Mouse (Mus musculus) gastrocnemius, postnatal 10 days (tissue): Measurements from ENCODE around the gene Acap2. TPM values are rescaled to one million over a fixed set of nuclear protein-coding genes. Genes with fewer than 3 reads are reported as not detected.
A peak's percentile ranks its signal among the peaks of the same experiment; 100 is the strongest.

ENCODE experiments used
- DNase-seq: peaks from one replicate; pipeline ENCODE4 v3.0.0; 2021; ENCODE audit warnings: mixed read lengths
- long read RNA-seq, 2 experiments: library from polyadenylated mRNA; stranded (forward); transcript quantifications; one replicate each; pipeline ENCODE4 v2.0.0; 2021
- total RNA-seq, 2 experiments: library from RNA; stranded (reverse); gene quantifications; 2 replicates each; pipeline ENCODE4 v1.2.3; 2021

Acap2 gene
- total RNA-seq: 10 to 100 TPM; 21.1 to 23.8 TPM
- long read RNA-seq, experiment 1, transcript Acap2-203 (23 exons, 3,414 nt): major isoform, 8 of 14 reads
- long read RNA-seq, experiment 1, partial matches to known transcripts: 3 of 14 reads
- long read RNA-seq, experiment 1, other reads (novel, unspliced or antisense): 3 of 14 reads
- long read RNA-seq, experiment 2, transcript Acap2-203 (23 exons, 3,414 nt): major isoform, 8 of 11 reads
- long read RNA-seq, experiment 2, partial matches to known transcripts: 0 of 11 reads
- long read RNA-seq, experiment 2, other reads (novel, unspliced or antisense): 3 of 11 reads

DNA sequence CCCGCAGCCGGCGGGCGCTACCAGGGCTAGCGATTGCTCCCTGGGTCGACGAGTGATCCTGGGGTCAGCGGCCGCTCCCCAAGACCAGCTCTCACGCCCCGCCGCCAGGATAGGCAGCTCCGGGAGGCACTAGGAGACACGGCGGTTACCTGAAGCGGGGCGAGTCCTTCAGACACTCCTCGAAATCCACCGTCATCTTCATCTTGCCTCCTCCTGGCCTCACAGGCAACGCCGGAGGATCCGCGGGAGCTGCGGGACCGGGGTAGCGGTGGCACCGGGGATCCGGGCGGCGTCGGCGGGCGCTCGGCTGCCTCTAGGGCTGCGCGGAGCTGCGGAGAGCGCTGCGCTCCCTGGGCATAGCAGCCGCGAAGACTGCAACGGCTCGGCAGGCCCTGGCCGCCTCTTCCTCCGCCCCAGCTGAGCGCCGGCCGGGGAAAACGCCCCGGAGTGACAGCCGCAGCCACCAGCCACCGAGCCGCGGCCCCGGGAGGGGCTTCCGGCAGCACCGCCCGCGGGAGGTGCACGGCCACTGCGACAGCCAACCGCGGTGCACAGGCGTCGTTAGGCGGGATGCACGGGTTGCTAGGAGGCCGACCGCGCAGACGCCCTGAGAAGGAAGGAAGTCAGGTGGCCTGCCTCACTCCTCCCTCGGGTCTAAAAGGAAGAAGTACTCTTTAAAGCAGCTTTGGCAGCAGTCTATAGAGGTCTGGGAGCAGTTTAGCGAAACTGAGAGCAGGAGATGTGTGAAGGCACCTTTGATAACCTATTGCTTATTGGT is at the start of gene Acap2:
Acap2 (minus strand) TSS at position 456 of the 778 bp plus-strand sequence.
- peak; percentile 96 for DNase-seq

DNA sequence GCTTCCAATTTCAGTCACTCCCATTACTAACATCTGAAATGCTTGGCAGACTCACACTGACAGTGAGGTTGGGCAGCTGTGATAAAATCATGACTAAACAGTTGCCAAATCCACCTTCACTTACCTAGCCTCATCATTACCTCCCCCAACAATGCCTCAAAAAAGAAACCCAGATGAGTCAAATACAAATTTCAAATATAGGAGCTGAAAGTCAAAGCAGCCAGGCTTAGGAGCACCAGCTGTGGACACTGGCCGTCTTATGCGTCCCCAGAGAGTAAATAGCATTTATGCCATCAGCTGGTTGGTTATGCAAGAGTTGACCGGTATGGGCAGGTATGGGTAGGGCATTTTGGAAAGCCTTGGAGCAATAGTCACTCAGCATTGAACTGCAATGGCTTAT is 48.4 kb upstream of the Acap2 start:
- no peak for DNase-seq

DNA sequence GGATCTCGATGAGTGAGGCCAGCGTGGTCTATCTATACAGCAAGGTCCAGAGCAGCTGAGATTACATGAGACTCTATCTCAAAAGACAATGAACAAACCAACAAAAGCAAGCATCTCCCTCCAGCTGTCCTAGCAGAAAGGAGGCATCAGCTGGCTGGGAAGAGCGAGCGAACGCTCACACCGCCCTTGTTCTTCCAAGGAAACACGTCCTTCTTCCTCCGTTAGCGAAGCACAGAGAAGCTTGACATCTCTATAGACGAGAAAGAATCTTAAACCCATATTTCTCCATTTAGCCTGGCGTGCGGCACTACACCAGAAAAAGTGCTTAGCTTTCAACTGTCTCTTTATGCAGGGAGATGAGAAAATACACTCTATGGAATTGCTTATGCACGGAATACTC is 47.7 kb upstream of the Acap2 start:
- DNase-seq: no peak

DNA sequence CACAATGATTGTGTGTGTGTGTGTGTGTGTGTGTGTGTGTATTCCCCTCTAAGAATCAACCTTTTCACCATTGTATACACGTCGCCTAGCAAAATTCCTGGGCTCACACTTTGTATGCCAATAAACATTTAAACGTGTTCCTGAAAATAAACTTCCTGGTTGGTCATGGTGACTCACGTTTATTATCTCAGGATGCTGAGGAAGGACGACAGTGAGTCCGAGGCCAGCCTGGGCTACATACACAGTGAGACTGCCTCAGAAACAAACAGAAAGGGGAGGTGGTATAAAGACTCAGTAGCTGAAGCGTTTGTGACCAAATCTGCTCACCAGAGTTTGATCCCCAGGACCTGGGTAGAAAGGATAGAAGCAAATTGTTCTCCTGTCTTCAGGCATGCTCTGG is 46.4 kb upstream of the Acap2 start:
- no peak for DNase-seq

DNA sequence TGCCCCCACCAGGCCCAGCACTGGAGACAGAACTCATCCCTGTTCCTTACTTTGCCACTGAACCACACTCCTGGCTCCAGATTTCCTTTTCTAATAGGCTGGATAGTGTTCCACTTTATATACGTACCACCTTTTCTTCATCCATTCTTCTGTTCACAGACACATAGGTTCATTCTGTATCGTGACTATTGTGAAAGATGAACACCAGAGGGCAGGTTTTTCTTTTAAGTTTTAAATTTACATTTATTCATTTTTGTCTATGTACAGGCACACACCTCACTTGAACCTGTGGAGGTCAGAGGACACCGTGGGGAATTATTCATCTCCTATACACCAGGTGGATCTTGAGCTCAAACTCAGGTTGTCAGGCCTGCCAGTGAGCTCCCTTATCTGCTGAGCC is 43.0 kb upstream of the Acap2 start:
- no peak for DNase-seq

DNA sequence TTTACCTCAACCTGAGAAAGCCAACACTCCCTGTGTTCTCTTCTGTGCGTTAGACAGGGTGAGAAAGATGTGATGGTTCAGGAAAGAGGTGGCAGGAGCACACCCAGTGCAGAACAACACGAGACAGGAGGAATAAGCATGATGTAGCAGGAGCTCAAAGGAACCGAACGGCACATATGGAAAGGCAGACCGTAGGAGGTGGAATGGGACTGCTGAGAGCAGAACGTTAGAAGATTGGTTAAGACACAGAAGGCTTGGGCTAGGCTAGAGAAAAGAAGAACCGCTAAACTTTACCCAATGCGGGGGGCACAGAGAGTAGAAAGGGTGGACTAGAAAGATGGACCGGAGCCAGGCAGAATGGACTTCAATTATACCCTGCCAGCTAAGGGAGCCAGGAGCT is 40.4 kb upstream of the Acap2 start:
- no peak for DNase-seq

DNA sequence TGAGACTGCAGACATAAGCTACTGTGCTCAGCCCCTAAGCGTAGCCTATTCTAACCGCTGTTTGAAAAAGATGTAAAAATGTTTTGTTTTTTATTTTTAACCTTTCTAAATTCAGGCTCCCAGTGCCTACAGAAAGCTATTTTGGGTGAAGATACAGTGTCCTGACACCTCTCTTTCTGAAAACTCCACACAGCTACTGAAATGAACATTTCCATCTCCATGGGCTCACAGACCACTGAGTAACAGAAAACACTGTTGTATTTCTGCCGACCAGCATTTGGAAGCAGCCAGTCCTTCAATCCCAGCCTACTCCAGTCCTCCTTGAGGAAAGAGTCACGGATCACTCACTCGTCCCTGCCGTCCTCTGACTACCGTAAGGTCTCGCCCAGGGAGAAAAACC is 39.5 kb upstream of the Acap2 start:
- no peak for DNase-seq

DNA sequence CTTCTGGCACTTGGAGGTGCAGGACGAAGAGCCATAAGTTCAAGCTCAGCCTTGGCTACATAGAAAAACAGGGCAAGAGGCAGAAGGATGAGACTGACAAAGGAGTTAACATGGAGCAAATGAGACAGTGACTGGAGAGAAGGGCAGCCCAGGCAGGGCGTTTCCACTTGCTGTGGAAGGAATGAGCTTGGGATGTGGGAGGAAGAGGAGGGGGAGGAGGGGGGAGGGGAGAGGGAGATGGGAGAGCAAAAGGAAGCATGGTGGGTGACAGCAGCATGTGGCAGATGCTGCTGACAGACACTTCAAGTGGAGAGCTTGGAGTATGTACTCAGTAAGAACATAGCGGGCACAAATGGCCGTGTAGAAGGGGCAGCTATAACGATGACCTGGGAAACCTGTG is 37.2 kb upstream of the Acap2 start:
- no peak for DNase-seq

DNA sequence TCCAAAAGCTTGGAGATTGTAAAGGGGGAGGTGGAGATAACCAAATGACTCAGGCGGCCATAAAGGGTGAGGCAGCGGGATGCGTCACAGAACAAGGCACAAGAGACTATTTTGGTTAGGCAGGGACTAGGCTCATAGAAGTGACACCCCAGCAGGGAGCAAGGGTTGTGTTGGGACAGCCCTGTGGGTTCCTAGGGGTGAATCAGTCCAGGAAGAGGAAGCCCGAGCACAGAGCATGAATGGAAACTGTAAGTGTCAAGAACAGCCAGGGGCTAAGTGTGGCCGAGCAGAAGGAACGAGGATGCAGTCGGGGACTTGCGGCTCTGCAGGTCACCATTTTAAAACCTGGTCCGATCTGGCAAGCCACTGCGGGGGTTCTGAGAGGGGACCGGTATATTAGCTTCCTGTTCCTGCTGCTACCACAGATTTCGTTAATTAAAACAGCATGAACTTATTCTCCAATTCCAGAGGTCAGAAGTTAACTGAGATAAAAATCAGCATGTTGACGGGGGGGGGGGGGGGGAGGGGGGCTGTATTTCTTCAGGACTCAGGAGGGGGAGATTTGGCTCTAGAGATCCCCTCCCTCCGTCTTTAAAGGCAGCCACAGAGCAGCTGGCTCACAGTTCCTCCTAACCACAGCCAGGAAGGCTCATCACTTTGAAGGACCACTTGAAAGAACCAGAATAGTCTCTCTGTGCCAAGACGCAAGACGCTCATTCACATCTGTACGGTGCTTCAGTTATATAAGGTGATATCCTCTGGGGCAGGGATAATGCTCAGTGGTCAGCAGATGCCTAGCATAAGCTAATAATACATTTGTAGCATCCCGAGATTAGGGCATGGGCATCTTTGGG is 34.6 kb upstream of the Acap2 start:
- no peak for DNase-seq

DNA sequence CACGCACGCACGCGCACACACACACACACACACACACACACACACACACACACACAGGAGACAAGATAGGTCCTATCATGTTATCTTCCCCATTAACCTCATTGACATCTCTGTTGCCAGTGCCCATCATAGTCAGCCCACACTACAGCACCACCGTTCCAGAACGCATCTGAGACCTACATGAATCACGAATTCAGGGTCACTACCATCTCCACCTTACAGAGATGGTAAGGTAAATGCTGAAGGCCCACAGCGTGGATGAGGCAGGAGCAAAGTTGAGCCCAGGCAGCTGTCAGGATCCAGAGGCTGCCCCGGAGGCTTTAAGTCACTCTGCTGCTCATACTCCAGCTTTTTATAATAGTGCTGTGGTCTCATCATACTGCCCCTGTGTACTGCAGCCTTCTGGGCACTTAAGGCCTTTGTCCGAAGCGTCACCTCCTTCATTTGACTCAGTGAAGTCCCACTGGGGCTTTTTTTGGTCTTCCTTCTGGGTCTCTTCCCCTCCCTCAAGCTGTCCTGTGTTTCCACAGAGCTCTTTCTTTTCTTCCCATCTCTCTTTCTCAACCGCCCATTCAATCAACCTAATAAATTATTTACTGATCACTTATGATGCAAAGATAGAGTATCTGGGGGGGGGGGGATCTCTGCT is 33.9 kb upstream of the Acap2 start:
- DNase-seq: no peak

DNA sequence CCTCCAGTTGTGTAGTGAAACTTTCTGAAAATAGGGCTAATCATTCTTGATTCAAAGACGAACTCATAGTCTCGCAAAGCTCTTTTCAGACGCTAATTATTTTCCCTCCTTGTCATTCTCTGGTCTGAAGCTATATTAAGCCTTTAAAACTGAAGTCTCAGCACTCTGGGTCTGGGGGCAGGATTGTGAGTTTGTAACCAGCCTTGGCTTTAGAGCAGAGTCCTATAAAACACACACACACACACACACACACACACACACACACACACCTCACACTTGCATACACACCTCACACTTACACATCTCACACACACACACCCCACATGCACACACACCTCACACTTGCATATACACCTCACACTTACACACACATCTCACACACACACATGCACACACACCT is 33.3 kb upstream of the Acap2 start:
- DNase-seq: no peak

DNA sequence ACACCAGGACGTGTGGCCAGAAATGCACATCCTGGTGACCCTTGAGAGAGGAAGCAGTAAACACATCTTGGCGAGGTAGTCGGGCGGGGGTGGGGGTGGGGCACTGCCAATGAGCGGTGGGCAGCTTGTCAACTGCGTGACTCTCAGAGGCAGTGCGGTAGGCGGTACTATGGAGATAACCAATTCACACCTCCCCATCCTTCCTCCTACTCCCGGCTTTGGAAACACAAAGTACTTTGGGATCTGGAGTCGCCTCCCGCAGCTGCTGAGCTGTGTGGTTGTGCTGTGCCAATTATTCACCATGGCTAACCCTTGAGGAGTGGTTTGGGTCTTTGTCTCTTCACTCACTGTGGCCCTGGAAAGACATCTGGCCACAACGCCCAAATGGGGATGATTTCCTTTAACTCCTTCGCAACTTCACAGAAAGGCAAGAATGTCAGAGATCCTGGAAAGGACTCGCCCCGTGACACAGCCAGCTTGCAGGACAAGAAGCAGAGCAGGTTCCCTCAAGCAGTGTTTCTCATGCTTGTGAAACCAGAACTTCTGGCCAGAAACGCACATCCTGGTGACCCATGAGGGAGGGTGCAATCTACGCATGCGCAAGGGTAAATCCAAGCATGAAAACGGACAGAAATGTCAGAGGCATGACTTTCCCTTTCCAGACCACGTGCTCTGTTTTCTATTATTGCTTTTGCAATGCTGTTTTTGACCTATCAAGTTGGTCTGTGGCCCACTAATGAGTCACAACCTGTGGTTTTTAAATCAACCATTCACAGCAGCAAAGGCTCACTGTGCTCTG is 32.7 kb upstream of the Acap2 start:
- DNase-seq: peak; percentile 65

DNA sequence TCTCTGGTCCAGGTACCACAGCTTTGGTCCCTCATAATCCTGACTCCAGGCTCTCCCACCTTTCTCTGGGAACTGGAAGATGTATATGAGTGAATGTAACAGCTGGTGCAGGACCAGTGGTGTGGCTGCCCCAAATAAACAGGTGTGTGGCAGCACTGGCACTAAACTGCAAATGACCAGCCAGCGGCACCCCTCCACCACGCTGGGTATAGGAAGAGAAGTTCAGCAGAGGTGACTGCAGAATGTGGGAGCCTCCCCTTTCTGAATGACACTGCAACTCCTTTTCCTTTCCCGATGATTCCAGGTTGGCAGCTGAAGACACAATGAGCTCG is 32.1 kb upstream of the Acap2 start:
- peak; percentile 12 for DNase-seq

DNA sequence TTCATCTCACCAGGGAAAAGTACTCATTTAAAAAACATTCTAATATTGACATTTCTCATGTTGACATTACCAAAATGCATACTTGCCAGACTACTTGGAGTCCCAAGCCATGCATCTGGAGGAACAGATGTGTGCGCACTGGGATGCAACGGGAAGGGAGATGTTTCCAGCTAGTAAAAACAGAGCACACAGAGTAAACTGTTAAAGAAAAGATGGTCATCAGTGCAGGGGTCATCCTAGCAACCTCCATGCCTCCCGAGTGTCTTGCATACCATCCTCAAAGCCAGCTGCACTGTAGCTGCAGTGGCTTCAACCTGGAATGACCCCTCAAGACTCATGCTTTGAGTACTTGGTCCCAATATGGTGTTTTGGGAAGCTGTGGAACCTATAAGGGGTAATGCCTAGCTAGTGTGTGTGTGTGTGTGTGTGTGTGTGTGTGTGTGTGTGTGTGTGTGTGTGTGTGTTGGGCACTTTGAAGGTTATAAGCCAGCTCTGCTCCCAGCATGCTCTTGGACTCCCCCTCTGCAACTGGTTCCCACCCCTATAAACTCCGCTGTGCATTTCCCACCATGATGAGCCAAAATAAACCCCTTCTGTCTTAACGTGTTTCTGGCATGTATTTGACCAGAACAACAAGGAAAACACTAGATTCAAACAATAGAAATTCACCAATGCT is 31.6 kb upstream of the Acap2 start:
- DNase-seq: no peak

DNA sequence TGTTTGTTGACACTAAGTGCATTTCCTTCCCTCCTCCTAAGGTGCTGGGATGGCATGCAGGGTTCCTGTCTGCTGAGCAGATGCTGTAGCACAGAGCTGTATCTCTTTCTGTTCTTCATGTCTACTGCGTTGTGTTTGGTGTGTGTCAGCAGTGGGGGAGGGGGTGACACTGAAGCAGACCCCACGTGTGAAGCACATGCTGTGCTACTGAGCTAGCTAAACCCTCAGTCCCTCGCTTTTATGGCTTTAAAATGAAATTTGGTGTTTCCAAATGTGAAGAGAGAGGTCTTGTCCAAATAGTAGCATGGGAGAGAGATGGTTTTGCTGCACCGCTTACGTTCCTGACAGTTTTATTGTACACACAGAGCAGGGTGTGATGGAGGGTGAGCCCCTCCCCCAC is 30.5 kb upstream of the Acap2 start:
- no peak for DNase-seq

DNA sequence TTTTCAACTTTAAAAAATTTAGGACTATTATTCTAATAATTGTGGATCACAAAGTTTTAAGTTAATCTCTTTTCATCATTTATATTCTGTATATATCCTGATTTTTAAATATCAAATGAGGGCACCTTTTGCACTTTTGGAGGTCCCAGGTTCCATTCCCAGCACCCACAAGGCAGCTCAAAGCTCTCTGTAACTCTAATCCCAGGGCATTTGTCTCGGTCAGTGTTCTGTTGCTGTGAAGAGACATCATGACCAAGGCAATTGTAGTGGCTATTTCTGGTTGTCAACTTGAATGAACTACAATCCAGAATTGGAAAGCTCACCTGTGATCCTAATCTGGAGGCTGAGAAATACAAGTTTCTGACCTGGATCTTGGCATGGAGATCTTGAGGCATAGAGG is 26.7 kb upstream of the Acap2 start:
- DNase-seq: no peak

DNA sequence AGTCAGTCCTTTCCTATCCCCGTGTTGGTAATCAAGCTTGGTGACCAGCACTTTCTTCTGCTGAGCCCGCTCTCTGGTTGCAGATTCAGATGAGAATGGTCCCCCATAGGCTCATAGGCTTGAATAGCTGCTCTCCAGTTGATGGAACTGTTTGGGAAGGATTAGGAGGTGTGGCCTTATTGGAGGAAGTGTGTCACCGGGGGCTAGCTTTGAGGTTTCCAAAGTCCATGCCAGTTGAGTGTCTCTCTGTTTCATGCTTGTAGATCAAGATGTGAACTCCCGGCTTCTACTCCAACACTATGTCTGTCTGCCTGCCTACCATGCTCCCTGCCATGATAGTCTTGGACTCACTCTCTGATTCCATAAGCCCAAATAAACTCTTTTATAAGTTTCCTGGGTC is 14.2 kb upstream of the Acap2 start:
- DNase-seq: no peak

DNA sequence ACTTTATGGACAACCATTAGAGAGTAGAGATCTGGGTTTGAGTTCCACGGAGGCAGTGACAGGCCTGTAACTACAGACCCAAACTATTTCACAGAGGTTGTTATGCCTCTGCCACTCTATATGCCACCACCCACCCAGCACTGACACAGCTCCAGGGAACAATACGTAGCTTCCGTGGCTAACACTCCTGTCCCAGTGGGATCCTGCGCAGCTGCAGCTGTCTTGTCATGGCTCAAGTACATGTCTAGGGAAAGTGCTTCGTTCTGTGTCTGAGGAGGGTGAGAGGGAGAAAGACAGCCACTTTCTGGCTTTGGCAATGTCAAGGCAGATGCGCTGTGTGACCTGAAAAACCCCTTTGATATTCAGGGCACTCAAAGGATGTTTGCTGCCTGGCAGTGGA is 12.4 kb upstream of the Acap2 start:
- no peak for DNase-seq

DNA sequence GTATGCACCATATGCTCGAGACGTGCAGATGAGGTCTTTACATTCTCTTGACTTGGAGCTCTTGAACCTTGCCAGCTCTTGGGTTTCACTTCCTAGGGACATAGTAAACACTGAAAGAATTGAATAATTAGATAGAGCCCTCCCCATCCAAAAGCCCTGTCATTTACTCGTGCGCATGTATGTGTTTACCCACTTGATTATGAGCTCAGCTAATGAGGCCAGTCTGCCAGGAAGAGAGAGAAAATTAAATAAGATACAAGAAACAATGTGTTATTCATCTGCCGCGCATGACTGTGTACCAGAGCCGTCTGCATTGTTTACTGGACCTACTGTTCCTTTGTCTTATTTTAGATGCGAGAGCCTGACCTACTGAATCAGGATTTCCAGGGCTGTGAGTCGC is 10.5 kb upstream of the Acap2 start:
- DNase-seq: no peak

DNA sequence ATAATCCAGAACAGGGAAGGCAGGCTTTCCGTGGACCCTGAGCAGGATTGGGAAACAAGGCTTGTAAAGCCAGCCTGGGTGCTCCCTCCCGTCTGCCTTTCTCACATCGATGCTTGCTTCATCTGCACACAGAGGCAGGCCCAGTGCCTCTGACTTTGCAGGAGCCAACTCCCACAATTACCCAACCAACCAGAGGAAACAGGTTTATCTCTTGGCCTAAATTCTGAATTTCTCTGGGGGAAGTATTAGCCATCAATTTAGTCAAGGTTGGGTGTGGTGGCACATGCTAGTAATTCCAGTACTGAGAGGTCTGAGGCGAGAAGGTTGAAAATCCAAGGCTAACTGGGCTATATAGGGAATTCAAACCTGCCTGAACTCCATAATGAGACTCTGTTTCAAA is 9.4 kb upstream of the Acap2 start:
- no peak for DNase-seq

DNA sequence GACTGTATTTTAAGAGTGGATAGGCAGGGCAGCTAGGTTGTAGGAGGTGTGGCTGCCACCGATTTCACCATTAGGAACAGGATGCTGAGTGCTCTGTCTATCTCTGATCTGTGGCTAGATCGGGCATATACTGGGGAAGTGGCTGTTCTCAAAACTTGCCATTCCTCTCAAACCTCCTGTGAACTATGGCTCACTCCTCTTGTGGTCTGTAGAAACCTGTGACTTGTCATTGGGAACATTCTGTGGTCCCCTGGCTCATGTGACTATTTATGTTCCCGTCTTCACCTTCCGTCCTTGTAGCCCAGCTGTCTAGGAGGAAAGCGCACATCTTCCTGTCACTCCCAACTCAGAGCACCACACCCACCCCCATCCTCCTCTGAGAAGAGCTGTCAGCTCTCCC is 8.9 kb upstream of the Acap2 start:
- DNase-seq: no peak
